Mouse (Mus musculus) gastrocnemius, postnatal 25 days (tissue): Measurements from ENCODE around the gene Cyp3a25. TPM values are rescaled to one million over a fixed set of nuclear protein-coding genes. Genes with fewer than 3 reads are reported as not detected.
"Not testable (repeated sequence)": the region's sequence is repeated elsewhere in the genome, so short reads cannot be mapped to it uniquely, and the experiment has no call there.

Experiments used
- DNase-seq: peaks from one replicate; pipeline ENCODE4 v3.0.0; 2022
- long read RNA-seq, 2 experiments: library from polyadenylated mRNA; stranded (forward); transcript quantifications; one replicate each; pipeline ENCODE4 v2.0.0; 2021
- total RNA-seq, 2 experiments: library from RNA; stranded (reverse); gene quantifications; 1 replicate in 1 of 2; 2 replicates in 1 of 2; pipeline ENCODE4 v1.2.3; 2021

Cyp3a25 gene
- total RNA-seq: not detected
- long read RNA-seq, experiment 1: 0 reads
- long read RNA-seq, experiment 2: 0 reads

GRCm38 (mm10) chr5:146009509-146009908 is at the start of gene Cyp3a25:
Gene Cyp3a25 (minus strand): TSS chr5:146009618.
- DNase-seq: not testable (repeated sequence)

- no peak for DNase-seq
These were observed 11.7 kb upstream of the Cyp3a25 start for GRCm38 (mm10) chr5:146021136-146021535.

GRCm38 (mm10) chr5:146018275-146018674 is 8.9 kb upstream of the Cyp3a25 start:
- no peak for DNase-seq

- no peak for DNase-seq
These were observed 1.8 kb upstream of the Cyp3a25 start for GRCm38 (mm10) chr5:146011251-146011650.

- DNase-seq: no peak
These were observed 42.3 kb downstream of the Cyp3a25 start for GRCm38 (mm10) chr5:145967080-145967479.

Other genes starting within 250 kb of the Cyp3a25 start
- not detected for gene Cyp3a44, start 203.7 kb downstream of the Cyp3a25 start, total RNA-seq
- gene Cyp3a11, start 129.7 kb downstream of the Cyp3a25 start, total RNA-seq: not detected
- gene Cyp3a59, start 69.6 kb upstream of the Cyp3a25 start, total RNA-seq: not detected
- not detected for gene Gm5565, start 150.9 kb upstream of the Cyp3a25 start, total RNA-seq
- not detected for gene Gm6309, start 161.1 kb upstream of the Cyp3a25 start, total RNA-seq
- gene 1700001J03Rik, start 175.7 kb upstream of the Cyp3a25 start, total RNA-seq: 1 to 10 TPM; 1.3 to 1.4 TPM
- 10 to 100 TPM; 31.6 to 40.1 TPM for gene Rnf6, start 211.9 kb upstream of the Cyp3a25 start, total RNA-seq
- gene Cdk8, start 221.6 kb upstream of the Cyp3a25 start, total RNA-seq: 10 to 100 TPM; 15.1 to 15.5 TPM